Mouse (Mus musculus) gastrocnemius, adult 2 months (tissue): ENCODE measurements around the gene Elmo1. TPM values are rescaled to one million over a fixed set of nuclear protein-coding genes. Genes with fewer than 3 reads are reported as not detected.

Source experiments
- DNase-seq: peaks from one replicate; pipeline ENCODE4 v3.0.0; 2022
- H3K27ac ChIP-seq: fragments of 200-600 bp; 2 replicates; pipeline ENCODE4 v1.8.1; 2022; ENCODE audit warnings: mild to moderate bottlenecking
- H3K4me3 ChIP-seq: fragments of 200-600 bp; 2 replicates; pipeline ENCODE4 v1.8.1; 2022; ENCODE audit warnings: mild to moderate bottlenecking, moderate library complexity
- CTCF ChIP-seq: fragments of 200-600 bp; IDR thresholded peaks from 2 replicates; pipeline ENCODE4 v1.8.1; 2022; ENCODE audit warnings: antibody characterized with exemption, mild to moderate bottlenecking, moderate library complexity
- intact Hi-C: fragments of 180-260 bp; cut with DNase I; formaldehyde crosslinking; loops from one replicate; pipeline ENCODE4 v1.15.1; 2025
- total RNA-seq, 2 experiments: library from RNA; stranded (reverse); gene quantifications; 2 replicates each; pipeline ENCODE4 v1.2.3; 2021

Gene Elmo1
- total RNA-seq, 2 experiments from 2014 or later, result 4.1 to 4.3 TPM

GRCm38 (mm10) chr13:20385423-20385822, 295.0 kb downstream of the Elmo1 start:
- no peak overlapping the region for H3K4me3 ChIP-seq
- H3K27ac ChIP-seq, result no peak overlapping the region
- no peak for TF ChIP-seq CTCF
- no peak for DNase-seq
- intact Hi-C loops, result no loop called here

DNA sequence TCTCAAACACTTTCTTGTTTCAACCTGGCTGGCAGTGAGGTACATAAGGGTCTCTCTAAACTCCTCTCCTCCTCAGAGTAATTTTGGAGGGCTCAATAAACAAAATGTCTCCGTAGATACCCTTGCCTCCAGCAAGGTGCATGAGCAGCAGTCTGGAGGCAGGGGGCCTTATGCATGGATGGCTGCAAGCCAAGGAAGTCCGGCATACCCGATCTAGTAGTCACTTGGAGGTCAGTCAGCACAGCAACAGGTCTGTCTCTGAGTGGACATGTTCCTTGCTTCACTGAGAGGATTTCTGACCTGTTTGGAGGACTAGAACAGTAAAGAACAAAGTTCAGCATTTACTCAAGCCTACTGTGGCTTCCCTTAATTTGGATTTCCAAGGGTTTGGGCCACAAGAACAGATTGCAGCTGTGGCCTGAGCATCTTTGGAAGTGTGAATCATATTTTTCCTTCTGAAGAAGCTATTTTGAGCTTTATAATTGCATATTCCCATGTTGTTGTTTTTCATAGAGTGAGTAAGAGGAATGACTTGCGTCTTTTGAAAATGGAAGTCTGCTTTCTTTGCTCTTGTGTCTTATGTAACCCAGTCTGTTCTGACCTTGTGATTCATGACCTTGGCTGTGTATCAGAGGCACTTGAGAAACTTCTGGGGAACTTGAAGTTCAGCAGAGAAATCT, 296.2 kb downstream of the Elmo1 start:
- Histone ChIP-seq H3K27ac (peak overlapping the region; percentile 60), H3K4me3 (no peak overlapping the region)
- no peak for TF ChIP-seq CTCF
- intact Hi-C loops, result no loop called here
- no peak for DNase-seq

DNA sequence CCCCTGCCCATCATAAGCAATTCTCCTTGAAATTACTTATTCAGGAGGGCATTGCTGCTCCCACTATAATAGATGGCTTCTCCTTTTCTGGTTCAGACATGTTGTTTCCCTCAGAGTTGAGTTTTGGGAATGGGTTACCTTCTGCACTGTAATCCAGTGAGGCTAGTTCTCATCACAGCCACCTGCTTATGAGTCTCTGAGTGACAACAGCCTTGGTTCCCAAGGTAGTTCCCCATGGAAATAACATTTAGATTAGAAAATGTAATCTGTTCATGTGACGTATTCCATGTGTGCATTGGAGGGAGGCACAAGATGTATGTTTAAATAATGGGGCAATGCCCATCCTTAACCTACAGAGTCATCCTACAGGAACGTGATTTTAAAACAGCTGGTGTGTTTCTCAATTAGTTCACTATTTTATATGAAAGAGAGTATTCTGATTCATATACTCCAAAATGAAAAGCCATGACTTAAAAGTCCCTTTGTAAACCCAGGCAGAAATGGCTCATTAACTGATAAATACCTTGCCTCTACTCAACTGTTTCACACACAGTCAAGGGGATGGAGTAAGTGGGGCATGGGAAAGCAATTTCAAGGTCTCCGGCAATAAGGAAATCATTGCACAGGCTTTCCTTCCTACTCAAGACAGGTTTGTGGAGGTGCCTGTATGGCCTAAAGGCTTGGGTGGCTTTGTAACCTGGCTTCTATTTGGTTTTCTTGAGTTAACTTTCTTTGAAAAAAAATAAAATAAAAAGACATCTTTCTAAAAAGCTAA, 302.6 kb downstream of the Elmo1 start:
- intact Hi-C loops, result no loop called here
- TF ChIP-seq CTCF, result no peak
- no peak overlapping the region for H3K4me3 ChIP-seq
- DNase-seq, result no peak
- no peak overlapping the region for H3K27ac ChIP-seq

- no peak for TF ChIP-seq CTCF
- intact Hi-C loops, result no loop called here
- Histone ChIP-seq H3K27ac (peak overlapping the region; percentile 35; the same call in 1 of the 2 replicates), H3K4me3 (no peak overlapping the region)
- DNase-seq, result no peak
Observed at GRCm38 (mm10) chr13:20397744-20398143, 307.3 kb downstream of the Elmo1 start.

GRCm38 (mm10) chr13:20398311-20398710, 307.9 kb downstream of the Elmo1 start:
- no peak for TF ChIP-seq CTCF
- Histone ChIP-seq H3K4me3 (no peak overlapping the region), H3K27ac (peak overlapping the region; percentile 35)
- intact Hi-C loops, result no loop called here
- DNase-seq, result peak; percentile 41

- Histone ChIP-seq H3K4me3 (no peak overlapping the region), H3K27ac (no peak overlapping the region)
- intact Hi-C loops, result no loop called here
- DNase-seq, result no peak
- no peak for TF ChIP-seq CTCF
Observed at GRCm38 (mm10) chr13:20404530-20404929, 314.1 kb downstream of the Elmo1 start.

DNA sequence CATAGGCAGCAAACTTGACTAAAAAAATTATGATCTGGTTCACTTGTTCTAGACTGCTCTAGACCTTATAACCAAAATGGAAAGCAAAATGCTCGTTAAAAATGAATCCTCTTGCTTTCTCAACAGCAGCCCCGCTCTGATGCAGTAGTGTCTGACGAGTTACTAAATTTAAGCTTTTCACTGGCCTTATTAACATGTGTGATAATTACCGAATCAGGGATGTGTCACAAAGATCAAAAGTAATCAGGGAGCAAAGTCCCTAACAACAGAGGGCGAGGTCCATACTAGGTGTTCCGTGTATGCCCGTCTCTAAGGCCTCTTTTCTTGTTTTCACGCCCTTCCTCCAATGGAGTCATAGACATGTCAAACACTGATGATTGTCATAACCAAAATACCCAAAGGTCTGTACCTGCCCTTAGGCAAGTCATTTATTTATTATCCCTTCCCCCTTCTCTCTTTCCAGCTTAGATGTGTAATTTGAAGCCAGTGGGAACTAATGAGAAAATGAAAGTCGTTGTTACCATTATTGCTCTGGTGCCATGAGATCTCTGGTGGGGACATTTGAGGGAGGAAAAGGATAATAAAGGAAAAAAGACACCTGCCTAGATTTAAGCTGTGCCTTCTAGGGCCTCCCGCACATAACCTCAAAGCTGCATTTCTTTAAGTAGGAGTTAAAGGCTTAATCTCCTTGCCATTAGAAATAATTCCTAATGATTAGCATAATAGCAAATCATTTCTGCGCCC, 316.2 kb downstream of the Elmo1 start:
- H3K27ac ChIP-seq, result no peak overlapping the region
- TF ChIP-seq CTCF, result no peak
- DNase-seq, result no peak
- H3K4me3 ChIP-seq, result no peak overlapping the region
- intact Hi-C loops, result no loop called here

GRCm38 (mm10) chr13:20410306-20411101, 320.1 kb downstream of the Elmo1 start:
- no peak for DNase-seq
- Histone ChIP-seq H3K27ac (no peak overlapping the region), H3K4me3 (no peak overlapping the region)
- no peak for TF ChIP-seq CTCF
- intact Hi-C loops, result no loop called here

DNA sequence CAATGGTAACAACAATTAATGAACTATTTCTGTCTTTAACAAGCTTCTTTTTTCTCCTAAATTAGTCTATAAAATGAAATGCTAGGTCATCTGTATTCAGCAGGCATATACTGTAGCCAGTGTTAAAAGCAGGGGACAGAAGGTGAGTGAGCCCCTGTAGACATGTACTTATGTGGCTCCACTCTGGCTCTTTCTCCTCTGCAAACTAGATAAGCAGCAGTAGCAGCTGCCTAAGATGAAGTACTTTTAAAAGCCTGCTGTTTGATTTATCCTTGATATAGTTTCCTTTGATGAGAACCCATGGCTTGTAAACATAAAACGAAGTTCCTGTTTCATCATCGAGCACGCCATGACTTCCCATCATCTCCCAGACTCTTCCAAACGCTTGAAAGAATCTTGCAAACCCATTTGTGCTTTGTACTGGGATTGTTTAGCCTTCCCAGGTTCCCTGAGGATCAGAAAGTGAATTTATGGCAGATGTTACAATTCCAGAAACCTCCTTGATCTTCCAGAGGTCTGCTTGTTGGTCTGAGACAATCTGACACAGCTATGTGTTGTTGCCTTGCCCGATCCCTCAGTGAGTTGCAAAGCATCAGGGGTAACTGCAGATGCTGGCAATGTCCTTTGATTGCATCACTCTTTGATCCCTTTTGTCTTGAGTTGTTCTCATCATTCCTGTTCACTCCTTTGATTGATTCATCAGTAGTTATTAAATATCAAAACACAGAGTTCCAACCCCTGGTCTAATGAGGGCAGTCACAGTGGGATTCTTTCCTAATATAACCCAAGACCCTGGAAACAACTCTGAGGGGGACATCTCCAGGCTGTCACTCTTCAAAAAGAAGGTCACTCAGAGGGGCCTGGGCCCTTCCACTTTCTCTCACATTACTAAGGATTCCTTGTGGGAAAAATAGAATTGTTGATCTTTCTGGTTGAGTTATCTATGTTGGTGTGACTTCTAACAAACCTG, 326.6 kb downstream of the Elmo1 start:
- intact Hi-C loops, result no loop called here
- H3K27ac ChIP-seq, result no peak overlapping the region
- DNase-seq, result no peak
- no peak overlapping the region for H3K4me3 ChIP-seq
- TF ChIP-seq CTCF, result no peak

GRCm38 (mm10) chr13:20430998-20431397, 340.6 kb downstream of the Elmo1 start:
- intact Hi-C loops, result no loop called here
- Histone ChIP-seq H3K4me3 (no peak overlapping the region), H3K27ac (no peak overlapping the region)
- no peak for DNase-seq
- no peak for TF ChIP-seq CTCF

DNA sequence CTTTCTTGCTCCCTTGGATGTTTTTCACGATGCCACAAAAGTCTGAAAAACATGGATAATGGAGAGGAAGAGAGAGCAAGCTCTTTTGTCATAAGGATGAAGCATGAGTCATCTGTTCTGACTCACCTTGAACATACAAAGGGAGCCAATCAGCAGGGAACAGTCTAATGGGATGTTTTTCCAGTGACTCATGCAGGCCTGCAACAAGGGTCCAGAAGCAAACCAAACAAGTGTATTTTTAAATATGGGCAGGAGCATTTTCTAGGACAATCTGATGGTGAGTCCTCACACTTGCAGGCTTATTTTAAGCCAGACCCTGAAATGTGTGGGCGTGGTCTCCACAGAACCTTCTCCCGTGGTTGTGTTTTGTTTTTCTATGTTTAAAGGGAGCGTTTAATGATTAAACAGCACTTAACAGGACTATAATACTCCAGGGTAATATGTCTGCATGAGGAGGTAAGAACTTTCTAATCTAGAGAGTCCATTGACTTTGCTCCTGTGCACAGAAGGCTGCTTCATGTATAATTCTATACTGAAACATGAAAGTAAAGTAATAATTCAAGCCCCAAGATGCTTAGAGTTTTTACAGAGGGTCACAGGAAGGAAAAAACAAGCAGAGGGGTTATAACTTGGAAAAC, 342.9 kb downstream of the Elmo1 start:
- no peak for TF ChIP-seq CTCF
- Histone ChIP-seq H3K27ac (no peak overlapping the region), H3K4me3 (no peak overlapping the region)
- intact Hi-C loops, result no loop called here
- DNase-seq, result no peak
